Mouse (Mus musculus) thymus, adult 2 months (tissue): ENCODE measurements at regions not wholly inside any gene's neighbourhood (a gene's known extent, or its start where the extent isn't known, plus 50 kb on each side); places are given as distances from the start of the nearest gene placed in this dataset.

ENCODE experiments used
- DNase-seq: peaks from one replicate; pipeline ENCODE4 v3.0.0; 2021
- H3K27ac ChIP-seq: fragments of 200-500 bp; 2 replicates; pipeline ENCODE4 v1.5.1; 2012; ENCODE audit warnings: low read length, control low read depth; ENCODE audit not compliant: control insufficient read depth, insufficient read depth
- H3K27me3 ChIP-seq: fragments of 200-500 bp; 2 replicates; pipeline ENCODE4 v1.6.1; 2012; ENCODE audit warnings: mild to moderate bottlenecking, low read length, moderate library complexity, mixed read lengths; ENCODE audit not compliant: control insufficient read depth, insufficient read depth
- H3K36me3 ChIP-seq: fragments of 200-500 bp; 2 replicates; pipeline ENCODE4 v1.6.1; 2012; ENCODE audit warnings: mild to moderate bottlenecking, low read length, moderate library complexity; ENCODE audit not compliant: control insufficient read depth, insufficient read depth
- H3K4me1 ChIP-seq: fragments of 200-500 bp; replicated peaks from 2 replicates; pipeline ENCODE4 v1.6.1; 2012; ENCODE audit warnings: low read length; ENCODE audit not compliant: control insufficient read depth, insufficient read depth
- H3K4me3 ChIP-seq: fragments of 200-500 bp; 2 replicates; pipeline ENCODE4 v1.5.1; 2012; ENCODE audit warnings: mild to moderate bottlenecking, low read length, control low read depth, moderate library complexity; ENCODE audit not compliant: control insufficient read depth, insufficient read depth
- CTCF ChIP-seq: fragments of 200-500 bp; IDR thresholded peaks from 2 replicates; pipeline ENCODE4 v1.5.1; 2012; ENCODE audit warnings: mild to moderate bottlenecking, control low read depth, low read length, moderate library complexity, borderline replicate concordance; ENCODE audit not compliant: control insufficient read depth, poor library complexity, insufficient read depth; ENCODE audit errors: extremely low read depth
- POLR2A ChIP-seq: fragments of 200-500 bp; IDR thresholded peaks from 2 replicates; pipeline ENCODE4 v1.6.1; 2012; ENCODE audit warnings: mild to moderate bottlenecking, low read length, control low read depth, moderate library complexity; ENCODE audit not compliant: control insufficient read depth, poor library complexity, insufficient read depth; ENCODE audit errors: extremely low read depth
- WGBS: fragments of 180-500 bp; shearing (Covaris S2); methylation state at CpG from one replicate; pipeline ENCODE4 v1.1.7; 2018; 5-methylcytosine and 5-hydroxymethylcytosine counted together

DNA sequence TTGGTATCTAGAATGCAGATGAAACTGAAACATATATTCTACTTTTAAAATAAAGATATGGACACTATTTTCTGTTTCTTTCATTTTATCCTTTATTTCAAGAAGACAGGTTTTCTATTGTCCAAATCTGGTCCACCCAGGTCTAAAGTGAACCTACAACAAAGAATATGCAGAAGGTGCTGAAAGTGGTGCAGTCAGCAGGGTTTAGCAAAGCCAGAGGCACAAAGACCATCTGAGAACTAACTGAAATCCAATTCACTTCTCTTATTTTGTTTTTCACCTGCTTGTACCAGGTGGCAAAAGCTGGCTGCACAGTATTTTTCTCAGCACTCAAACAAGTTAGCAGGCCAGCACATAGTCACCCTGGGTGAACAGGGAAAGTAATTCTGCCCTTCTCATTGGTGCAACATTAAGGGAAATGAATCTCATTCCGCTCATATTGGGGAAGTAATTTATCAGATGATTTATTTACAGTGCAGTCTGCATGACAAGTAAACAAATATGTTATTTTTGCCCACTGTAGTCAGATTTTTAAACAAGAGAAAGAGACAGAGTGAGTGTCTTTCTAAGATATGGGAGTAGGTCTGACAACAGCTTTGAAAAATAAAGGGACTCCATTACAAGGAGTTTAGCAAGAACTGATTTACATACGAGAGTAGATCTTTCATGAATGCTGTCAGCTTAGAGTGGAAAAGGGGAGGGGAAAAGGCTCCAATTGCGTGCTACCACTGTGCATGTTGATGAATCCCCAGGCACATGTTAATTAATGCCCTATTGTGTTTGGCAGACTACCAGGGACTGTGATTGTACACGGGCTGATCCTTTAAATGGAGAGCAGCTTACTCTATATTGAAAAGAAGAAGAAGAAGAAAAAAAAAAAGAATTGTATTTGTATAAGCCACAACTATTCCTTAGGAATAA, 405.9 kb upstream of the Ccnh start:
- DNase-seq = no peak
- TF ChIP-seq POLR2A = no peak
- TF ChIP-seq CTCF = no peak
- H3K4me1 ChIP-seq = no peaks in the 10 kb centered on the region
- H3K36me3 ChIP-seq = no peaks in the 10 kb centered on the region
- WGBS = 49% methylated on average over 4 of the region's 4 CpGs
- no peak overlapping the region for H3K4me3 ChIP-seq
- no peaks in the 10 kb centered on the region for H3K27me3 ChIP-seq
- no peak overlapping the region for H3K27ac ChIP-seq

DNA sequence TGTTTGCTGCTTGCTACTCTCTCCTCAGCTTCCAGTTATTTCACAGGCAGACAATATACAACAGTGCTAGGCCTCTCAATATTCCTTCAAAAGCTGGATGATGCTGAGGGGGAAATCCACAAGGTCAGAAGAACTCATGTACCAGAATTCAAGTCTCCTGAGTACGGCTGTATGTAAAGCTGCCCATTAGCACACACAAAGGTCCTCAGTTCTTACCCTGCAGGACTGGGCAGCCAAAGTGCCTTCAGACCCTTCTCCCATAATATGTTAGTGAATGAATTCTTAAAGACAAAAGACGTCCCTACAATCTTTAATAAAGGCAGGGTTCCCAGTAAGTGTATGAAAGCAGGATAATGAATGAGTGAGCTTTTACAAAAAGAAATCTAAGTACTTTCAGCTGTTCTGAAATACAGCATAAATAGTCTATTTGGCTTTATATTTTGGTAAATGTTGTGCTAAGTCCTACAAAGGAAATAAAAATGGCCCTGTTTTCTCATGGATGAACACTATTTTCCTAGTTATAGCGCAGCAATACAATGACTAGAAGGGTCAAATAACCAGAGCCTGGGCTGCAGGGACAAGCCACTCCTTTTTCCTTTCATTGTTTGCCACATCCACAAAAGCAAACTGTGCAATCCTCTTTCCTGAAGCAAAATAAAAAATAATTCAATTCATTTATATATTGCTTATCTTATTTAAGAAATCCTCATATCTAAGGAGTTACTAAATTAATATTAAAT, 384.8 kb upstream of the Ccnh start:
- H3K27ac ChIP-seq = no peak overlapping the region
- WGBS = 76% methylated on average over 3 of the region's 3 CpGs
- H3K36me3 ChIP-seq = no peaks in the 10 kb centered on the region
- no peak for TF ChIP-seq POLR2A
- TF ChIP-seq CTCF = no peak
- no peak overlapping the region for H3K4me3 ChIP-seq
- H3K4me1 ChIP-seq = no peaks in the 10 kb centered on the region
- H3K27me3 ChIP-seq = no peaks in the 10 kb centered on the region
- DNase-seq = no peak

DNA sequence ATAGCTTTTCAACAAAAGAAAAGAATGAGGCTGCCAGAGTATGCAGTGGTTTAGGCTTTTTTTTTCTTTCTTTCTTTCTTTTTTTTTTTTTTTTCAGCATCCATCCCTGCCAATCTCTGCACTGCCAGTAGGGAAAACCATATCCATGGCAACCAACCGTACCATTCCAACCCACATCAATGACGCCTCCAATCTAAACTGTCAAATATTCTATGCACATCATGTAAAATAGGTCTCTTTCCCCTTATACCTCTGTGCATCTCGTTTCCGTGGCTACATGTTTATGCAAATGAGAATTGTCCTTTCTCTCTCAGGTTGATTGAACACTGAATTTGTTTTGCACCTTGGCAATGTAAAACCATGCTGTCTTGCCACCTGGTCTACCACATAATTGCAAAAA, 384.0 kb upstream of the Ccnh start:
- no peaks in the 10 kb centered on the region for H3K4me1 ChIP-seq
- no peaks in the 10 kb centered on the region for H3K27me3 ChIP-seq
- DNase-seq = no peak
- H3K36me3 ChIP-seq = no peaks in the 10 kb centered on the region
- WGBS = 89% methylated on average over 4 of the region's 4 CpGs
- no peak for TF ChIP-seq CTCF
- no peak for TF ChIP-seq POLR2A
- no peak overlapping the region for H3K4me3 ChIP-seq
- H3K27ac ChIP-seq = no peak overlapping the region

DNA sequence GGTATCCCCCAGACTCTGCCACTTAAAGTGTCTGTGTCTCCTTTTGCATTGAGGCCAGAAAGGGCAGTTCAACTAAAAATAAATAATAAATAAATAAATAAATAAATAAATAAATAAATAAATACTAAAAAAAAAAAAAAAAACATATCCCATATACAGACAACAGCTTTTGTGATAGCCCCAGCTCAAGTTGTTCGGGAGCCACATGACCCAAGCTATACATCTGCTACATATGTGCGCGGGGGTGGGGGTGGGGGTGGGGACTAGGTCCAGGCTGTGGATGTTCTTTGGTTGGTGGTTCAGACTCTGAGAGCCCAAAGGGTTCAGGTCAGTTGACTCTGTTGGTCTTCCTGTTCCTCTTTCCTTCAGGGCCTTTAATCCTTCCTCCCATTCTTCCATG, 379.6 kb upstream of the Ccnh start:
- WGBS = 98% methylated on average over 3 of the region's 3 CpGs
- no peaks in the 10 kb centered on the region for H3K4me1 ChIP-seq
- H3K27me3 ChIP-seq = no peaks in the 10 kb centered on the region
- no peaks in the 10 kb centered on the region for H3K36me3 ChIP-seq
- DNase-seq = no peak
- no peak overlapping the region for H3K4me3 ChIP-seq
- TF ChIP-seq CTCF (no peak), POLR2A (no peak)
- H3K27ac ChIP-seq = no peak overlapping the region
